Mouse (Mus musculus) heart, postnatal 4 days (tissue): ENCODE results near the gene Nr2f1. TPM values are rescaled to one million over a fixed set of nuclear protein-coding genes. Genes with fewer than 3 reads are reported as not detected.
A peak's percentile ranks its signal among the peaks of the same experiment; 100 is the strongest.

ENCODE experiments used
- DNase-seq: peaks from one replicate; pipeline ENCODE4 v3.0.0; 2021
- total RNA-seq, 2 experiments: library from RNA; stranded (reverse); gene quantifications; 2 replicates each; pipeline ENCODE4 v1.2.3; 2021

Gene Nr2f1
- total RNA-seq, 2 experiments from 2014 or later, result 4.6 to 4.8 TPM

GRCm38 (mm10) chr13:78179312-78180097 lies 20.1 kb downstream of the Nr2f1 start:
- DNase-seq, result no peak

GRCm38 (mm10) chr13:78178771-78179170 lies 20.8 kb downstream of the Nr2f1 start:
- DNase-seq, result no peak

GRCm38 (mm10) chr13:78178021-78178420 lies 21.5 kb downstream of the Nr2f1 start:
- DNase-seq, result no peak

- DNase-seq, result no peak
Measured at GRCm38 (mm10) chr13:78177381-78177950, 22.1 kb downstream of the Nr2f1 start.

GRCm38 (mm10) chr13:78175821-78176380 lies 23.7 kb downstream of the Nr2f1 start:
- DNase-seq, result peak; percentile 24

GRCm38 (mm10) chr13:78174891-78175290 lies 24.7 kb downstream of the Nr2f1 start:
- DNase-seq, result no peak

GRCm38 (mm10) chr13:78174191-78174590 lies 25.4 kb downstream of the Nr2f1 start:
- DNase-seq, result no peak

GRCm38 (mm10) chr13:78172861-78173260 lies 26.7 kb downstream of the Nr2f1 start:
- no peak for DNase-seq

GRCm38 (mm10) chr13:78171984-78172636 lies 27.4 kb downstream of the Nr2f1 start:
- no peak for DNase-seq

- DNase-seq, result peak; percentile 62
Measured at GRCm38 (mm10) chr13:78171320-78171719, 28.2 kb downstream of the Nr2f1 start.

- no peak for DNase-seq
Measured at GRCm38 (mm10) chr13:78168166-78168565, 31.4 kb downstream of the Nr2f1 start.

- no peak for DNase-seq
Measured at GRCm38 (mm10) chr13:78164941-78165340, 34.6 kb downstream of the Nr2f1 start.

GRCm38 (mm10) chr13:78163087-78163958 lies 36.2 kb downstream of the Nr2f1 start:
- peak; percentile 60 for DNase-seq

GRCm38 (mm10) chr13:78162149-78162548 lies 37.4 kb downstream of the Nr2f1 start:
- no peak for DNase-seq

GRCm38 (mm10) chr13:78157465-78157864 lies 42.1 kb downstream of the Nr2f1 start:
- DNase-seq, result no peak

Other genes starting within 250 kb of the Nr2f1 start
- 1 to 10 TPM; 1.2 to 2.2 TPM for gene Pou5f2, start 174.9 kb downstream of the Nr2f1 start, total RNA-seq